Mouse (Mus musculus): ENCODE results near the gene Shank2.

Shank2 gene

GRCm38 (mm10) chr7:144001628-144002027, at the start of gene Shank2:
TSS of gene Shank2 (plus strand) at chr7:144001928.
- DNase-seq (ENCODE audit: low spot score): no peak

GRCm38 (mm10) chr7:143952130-143952529, 49.6 kb upstream of the Shank2 start:
- no peak for DNase-seq (ENCODE audit: low spot score)

GRCm38 (mm10) chr7:143956575-143957295, 45.0 kb upstream of the Shank2 start:
- no peak for DNase-seq (ENCODE audit: low spot score)

DNA sequence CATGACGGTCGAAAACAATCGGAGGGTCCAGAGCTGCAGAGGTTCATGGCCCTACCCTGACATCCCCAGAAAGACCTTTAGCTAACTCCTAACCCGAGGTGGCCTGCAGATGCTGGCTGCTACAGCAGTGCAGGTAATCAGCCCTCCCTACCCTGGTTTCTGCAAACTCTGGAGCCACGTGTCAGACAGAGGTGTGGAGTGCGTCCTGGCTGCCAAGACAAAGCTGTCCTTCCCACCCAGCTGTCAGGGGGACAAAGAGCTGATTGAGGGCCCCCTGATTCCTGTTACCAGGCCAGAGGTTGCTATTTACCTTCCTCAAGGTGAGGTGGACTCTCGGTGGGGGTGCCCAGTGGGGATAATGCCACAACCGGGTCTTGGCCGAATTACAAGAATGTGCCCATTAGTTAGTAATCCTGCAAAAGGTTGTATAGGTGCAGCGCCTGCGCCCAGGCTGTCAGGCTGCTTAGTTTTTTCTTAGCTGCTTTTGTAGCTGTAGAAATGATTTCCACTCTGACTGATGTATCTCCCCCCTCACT, 43.6 kb upstream of the Shank2 start:
- no peak for DNase-seq (ENCODE audit: low spot score)

GRCm38 (mm10) chr7:143963813-143964212, 37.9 kb upstream of the Shank2 start:
- DNase-seq (ENCODE audit: low spot score): no peak

DNA sequence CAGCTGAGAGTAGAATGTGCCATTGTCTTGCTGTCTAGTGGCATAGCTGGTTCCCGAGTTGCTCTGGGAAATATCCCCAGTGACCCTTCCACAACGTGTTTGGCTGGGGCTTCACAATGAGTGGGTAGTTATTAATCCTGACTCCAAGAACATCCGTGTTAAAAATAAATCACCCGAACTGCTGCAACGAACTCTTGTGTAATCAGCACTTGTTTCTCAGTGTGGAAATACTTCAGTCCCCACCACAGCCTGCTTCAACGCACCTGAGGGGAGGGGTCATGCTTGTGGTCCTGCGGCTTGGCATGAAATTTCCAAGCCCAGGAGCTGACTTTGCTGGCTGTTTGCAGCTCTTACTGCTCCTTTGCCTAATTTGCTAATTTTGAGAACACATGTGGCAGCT, 35.1 kb upstream of the Shank2 start:
- DNase-seq (ENCODE audit: low spot score): no peak

DNA sequence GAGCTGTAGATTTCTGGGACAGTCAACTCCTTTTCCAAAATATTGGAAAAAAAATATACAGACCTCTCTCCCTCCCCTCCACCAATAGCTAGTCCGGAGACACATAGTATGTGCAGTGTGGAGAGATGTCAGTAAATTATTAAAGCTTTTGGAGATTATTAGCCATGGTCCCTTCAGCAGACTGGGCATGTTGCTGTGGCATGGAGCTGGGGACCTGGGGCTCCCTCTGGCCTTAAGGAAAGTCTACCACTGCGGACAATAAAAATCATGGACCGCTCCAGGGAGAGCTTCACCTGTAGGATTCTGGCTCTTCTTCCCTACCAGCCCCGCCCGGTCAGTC, 24.3 kb upstream of the Shank2 start:
- no peak for DNase-seq (ENCODE audit: low spot score)

- DNase-seq (ENCODE audit: low spot score): peak; percentile 18
Measured at GRCm38 (mm10) chr7:143977831-143978682, 23.7 kb upstream of the Shank2 start.

DNA sequence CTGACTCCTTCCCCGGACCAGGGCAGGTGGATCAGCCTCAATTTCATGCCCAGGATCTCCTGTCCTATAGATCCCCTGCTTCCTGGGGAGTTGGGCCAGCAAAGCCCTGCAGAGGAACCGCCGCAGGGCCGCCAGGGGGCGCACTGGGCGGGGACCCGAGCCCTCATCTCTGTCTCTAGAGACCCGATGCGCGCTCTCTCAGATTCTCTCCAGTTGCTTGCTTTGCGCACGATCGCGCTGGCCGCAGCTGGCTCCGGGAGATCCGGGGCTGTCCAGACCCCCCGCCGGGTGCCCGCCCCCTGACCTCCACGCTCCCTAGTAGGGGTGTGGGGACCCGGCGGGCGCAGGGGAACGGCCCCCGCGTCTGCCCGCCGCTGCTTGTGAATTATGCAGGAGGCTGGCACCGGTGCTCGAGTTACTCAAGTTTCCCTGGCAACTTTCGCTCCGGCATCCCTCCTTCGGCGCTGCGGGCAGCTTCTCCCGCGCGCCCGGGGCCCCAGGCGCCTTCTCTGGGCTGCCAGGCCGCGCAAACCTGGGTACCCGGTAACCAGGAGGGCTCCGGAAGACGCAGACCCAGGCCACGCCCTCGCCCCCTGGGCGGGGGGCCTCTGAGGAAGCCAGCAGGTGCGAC, 22.9 kb upstream of the Shank2 start:
- DNase-seq (ENCODE audit: low spot score): peak; percentile 43

GRCm38 (mm10) chr7:143979986-143980385, 21.7 kb upstream of the Shank2 start:
- no peak for DNase-seq (ENCODE audit: low spot score)

GRCm38 (mm10) chr7:143986281-143986680, 15.4 kb upstream of the Shank2 start:
- DNase-seq (ENCODE audit: low spot score): no peak

DNA sequence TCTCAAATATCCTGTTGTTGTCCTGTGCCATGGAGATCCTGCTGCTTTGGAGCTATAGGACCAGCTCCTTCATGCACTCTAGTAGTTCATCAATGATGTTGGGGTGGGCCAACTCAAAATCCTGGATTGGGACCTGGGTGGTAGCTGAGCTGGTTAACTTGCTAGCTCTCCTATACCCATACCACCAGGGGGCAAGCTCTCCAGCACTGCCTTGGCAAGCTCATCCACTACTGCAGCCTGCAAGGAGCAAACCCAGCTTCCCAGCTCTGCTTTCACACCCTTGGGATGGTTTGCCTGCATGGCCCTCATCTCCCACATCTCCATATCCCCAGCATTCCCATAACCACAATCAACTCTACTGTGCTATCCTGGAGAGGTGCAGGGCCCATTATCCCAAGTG, 10.6 kb upstream of the Shank2 start:
- DNase-seq (ENCODE audit: low spot score): no peak

GRCm38 (mm10) chr7:143999073-143999472, 2.7 kb upstream of the Shank2 start:
- no peak for DNase-seq (ENCODE audit: low spot score)

GRCm38 (mm10) chr7:144003471-144003870, 1.7 kb downstream of the Shank2 start:
- DNase-seq (ENCODE audit: low spot score): no peak

DNA sequence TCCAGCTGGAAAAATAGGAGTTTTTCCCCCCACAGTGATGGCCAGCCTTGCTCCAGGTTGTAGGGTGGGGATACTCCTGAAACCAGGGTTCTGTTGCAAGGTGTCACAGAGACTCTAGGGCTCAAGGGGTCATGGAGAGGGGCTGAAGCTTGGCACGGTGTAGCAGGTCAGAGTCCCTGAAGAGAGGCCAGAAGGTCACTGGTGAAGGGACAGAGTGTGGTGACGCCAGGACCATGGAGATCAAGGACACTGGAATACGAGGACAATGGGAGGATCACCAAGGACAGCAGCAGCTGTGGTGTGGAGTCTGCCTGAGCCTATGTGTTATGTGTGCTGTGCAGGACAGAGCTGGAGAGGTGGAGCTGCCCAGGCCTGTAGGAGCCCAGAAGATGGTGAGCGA, 6.4 kb downstream of the Shank2 start:
- DNase-seq (ENCODE audit: low spot score): no peak

- DNase-seq (ENCODE audit: low spot score): no peak
Measured at GRCm38 (mm10) chr7:144008985-144009384, 7.3 kb downstream of the Shank2 start.

DNA sequence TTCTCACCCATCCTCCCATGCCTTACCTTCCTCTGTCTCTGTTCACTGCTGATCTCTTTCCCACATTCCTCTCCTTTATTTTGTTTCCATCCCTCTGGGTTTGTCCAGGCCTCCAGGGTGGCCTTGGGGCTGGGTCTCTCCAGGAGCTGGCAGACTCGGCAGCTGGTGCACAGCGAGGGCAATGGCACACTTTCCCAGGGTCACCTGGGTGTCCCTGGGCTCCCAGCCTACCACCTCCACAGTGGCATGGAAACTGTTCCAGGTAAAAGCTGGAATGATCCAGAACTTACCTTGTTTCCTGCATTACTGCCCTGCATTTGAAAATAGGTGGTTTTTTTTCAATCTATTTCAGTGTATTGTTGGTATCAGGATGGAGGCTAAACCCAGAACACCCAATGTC, 12.8 kb downstream of the Shank2 start:
- no peak for DNase-seq (ENCODE audit: low spot score)

- no peak for DNase-seq (ENCODE audit: low spot score)
Measured at GRCm38 (mm10) chr7:144021801-144022200, 20.1 kb downstream of the Shank2 start.

- no peak for DNase-seq (ENCODE audit: low spot score)
Measured at GRCm38 (mm10) chr7:144022682-144023081, 21.0 kb downstream of the Shank2 start.

- no peak for DNase-seq (ENCODE audit: low spot score)
Measured at GRCm38 (mm10) chr7:144023561-144023960, 21.8 kb downstream of the Shank2 start.

DNA sequence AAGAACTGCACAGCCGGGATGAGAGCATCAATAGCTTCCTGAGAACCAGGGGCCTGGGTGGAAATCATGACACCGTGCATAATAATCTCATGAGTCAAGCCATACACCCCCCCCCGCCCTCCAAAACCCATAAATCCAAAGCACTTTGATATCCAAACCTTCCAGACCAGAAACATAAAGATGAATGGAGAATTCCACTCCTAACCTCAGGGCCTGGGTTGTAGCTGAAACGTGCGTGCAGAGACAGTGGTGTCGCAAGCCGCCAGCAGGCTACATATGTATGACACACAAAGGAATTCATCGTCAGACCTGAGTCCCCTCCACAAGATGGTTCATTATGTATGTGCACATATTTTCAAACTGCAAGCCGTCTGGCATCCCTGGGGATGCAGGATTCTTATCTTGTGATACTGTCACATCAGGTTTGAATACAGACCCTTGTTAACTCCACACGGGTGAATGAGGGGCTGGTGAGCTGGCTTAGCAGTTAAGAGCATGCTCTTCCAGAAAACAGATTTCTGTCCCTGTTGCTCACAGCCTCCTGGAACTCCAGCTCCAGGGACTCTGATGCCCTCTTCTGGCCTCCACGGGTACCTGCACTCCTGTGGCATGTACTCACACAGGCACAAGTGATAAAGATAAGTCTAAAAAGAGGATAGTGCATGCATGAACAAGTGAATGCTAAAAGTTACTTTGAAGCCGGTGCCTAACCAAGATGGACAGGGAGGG, 24.5 kb downstream of the Shank2 start:
- DNase-seq (ENCODE audit: low spot score): no peak

- no peak for DNase-seq (ENCODE audit: low spot score)
Measured at GRCm38 (mm10) chr7:144029246-144029645, 27.5 kb downstream of the Shank2 start.

All from ovary, postnatal 10 days (tissue).